Mouse (Mus musculus): Measurements from ENCODE around the gene Pidd1. TPM values are rescaled to one million over a fixed set of nuclear protein-coding genes. Genes with fewer than 3 reads are reported as not detected.
A peak's percentile ranks its signal among the peaks of the same experiment; 100 is the strongest.

The Pidd1 gene
- polyA plus RNA-seq, 1 experiment from 2014 or later: 14.1 TPM

DNA sequence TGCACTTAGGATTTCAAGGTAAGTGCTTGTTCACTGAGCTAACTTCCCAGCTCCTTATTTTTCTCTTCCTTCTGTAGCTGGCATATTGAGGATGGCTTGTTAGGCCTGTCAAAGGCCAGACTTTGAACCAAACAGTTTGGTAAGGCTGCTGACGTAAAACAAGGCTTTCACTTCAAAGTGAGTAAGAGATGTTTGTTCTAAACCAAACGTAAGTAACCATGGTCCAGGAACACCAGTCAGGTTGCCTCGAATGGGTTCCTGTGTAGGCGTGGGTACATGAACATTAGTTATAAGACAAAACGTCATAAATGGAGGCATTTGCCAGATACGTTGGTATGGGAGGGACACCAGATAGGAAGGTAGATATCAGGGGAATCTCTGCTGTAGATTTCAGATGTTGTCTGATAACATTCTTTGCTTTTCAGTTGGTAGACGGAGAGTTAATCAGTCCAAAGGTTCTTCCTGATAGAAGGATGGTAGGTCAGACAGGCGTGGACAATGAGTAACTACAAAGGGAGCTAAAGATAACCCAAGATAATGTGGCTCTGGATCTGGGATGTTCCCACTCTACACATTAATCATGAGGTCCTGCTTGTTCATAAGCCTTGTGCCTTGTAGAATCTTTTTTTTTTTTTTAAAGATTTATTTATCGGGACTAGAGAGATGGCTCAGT, 23.7 kb downstream of the Pidd1 start:
- WGBS: 82% methylated on average over 9 of the region's 9 CpGs
- no peaks in the 10 kb centered on the region for H3K9me3 ChIP-seq (ENCODE audit: control insufficient read depth, low read length)
- H3K4me2 ChIP-seq (replicated peaks; ENCODE audit: low read depth, low read length): no peak overlapping the region
- no peaks in the 10 kb centered on the region for H3K4me1 ChIP-seq (ENCODE audit: control insufficient read depth, insufficient read depth, low read length)
- H3K27me3 ChIP-seq (ENCODE audit: control insufficient read depth, insufficient read depth, low read length): no peaks in the 10 kb centered on the region
- ATAC-seq (ENCODE audit: low FRiP score, low TSS enrichment): no peak
- no peak overlapping the region for H3K4me3 ChIP-seq (ENCODE audit: low read length)
- no peak overlapping the region for H3K9ac ChIP-seq (ENCODE audit: low read depth, low read length)
- H3K36me3 ChIP-seq (ENCODE audit: control insufficient read depth, insufficient read depth, low read length): no peaks in the 10 kb centered on the region
- no peak overlapping the region for H3K27ac ChIP-seq (ENCODE audit: low read depth, low read length)

DNA sequence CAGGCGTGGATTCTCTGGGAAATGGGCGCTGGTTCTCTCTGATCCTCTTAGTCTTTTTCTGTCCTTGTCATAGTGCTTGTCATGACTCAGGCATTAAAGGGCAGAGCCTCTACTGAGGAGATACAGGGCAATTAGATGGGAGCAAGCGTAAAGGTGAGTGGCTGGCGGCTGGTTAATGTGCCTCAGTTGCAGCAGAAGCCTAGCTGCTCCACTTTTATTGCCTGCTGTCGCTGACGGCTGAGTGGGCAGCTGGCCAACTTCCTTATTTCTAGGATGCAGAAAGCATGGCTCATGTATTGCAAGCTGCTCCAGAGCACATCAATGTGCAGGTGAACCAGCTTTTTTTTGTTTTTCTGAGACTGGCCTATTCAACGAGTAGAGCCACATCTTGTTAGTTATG, 24.9 kb downstream of the Pidd1 start:
- no peaks in the 10 kb centered on the region for H3K36me3 ChIP-seq (ENCODE audit: control insufficient read depth, insufficient read depth, low read length)
- no peak overlapping the region for H3K27ac ChIP-seq (ENCODE audit: low read depth, low read length)
- H3K4me2 ChIP-seq (replicated peaks; ENCODE audit: low read depth, low read length): no peak overlapping the region
- H3K9ac ChIP-seq (ENCODE audit: low read depth, low read length): no peak overlapping the region
- H3K27me3 ChIP-seq (ENCODE audit: control insufficient read depth, insufficient read depth, low read length): no peaks in the 10 kb centered on the region
- no peak overlapping the region for H3K4me3 ChIP-seq (ENCODE audit: low read length)
- H3K9me3 ChIP-seq (ENCODE audit: control insufficient read depth, low read length): no peaks in the 10 kb centered on the region
- no peak for ATAC-seq (ENCODE audit: low FRiP score, low TSS enrichment)
- H3K4me1 ChIP-seq (ENCODE audit: control insufficient read depth, insufficient read depth, low read length): no peaks in the 10 kb centered on the region
- WGBS: 45% methylated on average over 7 of the region's 7 CpGs

DNA sequence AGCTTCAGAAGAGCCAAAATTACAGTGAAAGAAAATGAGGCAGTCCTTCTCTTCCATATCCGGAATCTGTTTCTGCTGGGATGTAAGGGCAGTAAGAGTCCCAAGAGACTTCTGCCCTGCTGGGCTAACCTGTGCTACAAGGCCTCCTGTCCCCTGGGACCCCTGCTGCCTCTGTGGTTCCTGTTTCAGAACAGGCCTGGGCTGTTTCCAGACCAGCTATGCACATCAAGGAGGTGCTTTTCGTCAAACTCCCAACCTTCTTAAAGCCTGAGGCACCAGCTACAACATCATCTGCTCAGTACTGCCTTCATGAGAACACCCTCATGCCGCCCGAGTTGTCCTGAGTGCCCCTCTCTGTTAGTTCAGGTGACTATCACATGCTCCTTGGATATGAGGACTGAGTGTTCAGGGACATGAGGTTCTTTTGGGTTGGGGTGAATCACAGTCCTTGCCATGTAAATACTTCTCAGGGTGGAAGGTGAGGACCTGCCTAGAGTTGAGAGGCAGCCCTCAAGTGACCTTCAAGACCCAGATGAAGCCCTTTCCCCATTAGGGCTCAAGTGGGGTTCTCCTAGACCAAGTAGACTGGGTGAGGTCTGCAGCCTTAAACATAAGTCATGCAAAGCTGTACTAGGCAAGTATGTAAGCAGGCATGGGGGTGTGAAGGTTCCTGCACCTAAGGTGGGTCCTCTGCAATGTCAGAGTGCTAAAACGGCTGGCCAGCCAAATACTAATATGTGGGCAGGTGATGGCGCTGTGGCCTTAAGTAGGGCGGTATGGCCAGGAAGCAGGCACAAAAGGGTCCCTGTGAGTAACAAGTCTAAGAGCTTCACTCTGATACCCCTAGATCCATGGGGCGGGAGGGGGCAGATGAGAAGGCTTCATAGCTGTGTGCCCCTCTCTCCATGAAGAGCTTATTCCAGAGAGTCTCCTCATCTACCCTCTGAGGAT, 25.8 kb downstream of the Pidd1 start:
- Histone ChIP-seq H3K4me1 (ENCODE audit: control insufficient read depth, insufficient read depth, low read length) (peaks cover 4% of the 10 kb centered on the region; the same call in 1 of the 2 replicates), H3K4me2 (replicated peaks; ENCODE audit: low read depth, low read length) (no peak overlapping the region), H3K27me3 (ENCODE audit: control insufficient read depth, insufficient read depth, low read length) (no peaks in the 10 kb centered on the region), H3K9ac (ENCODE audit: low read depth, low read length) (no peak overlapping the region), H3K4me3 (ENCODE audit: low read length) (no peak overlapping the region), H3K9me3 (ENCODE audit: control insufficient read depth, low read length) (no peaks in the 10 kb centered on the region), H3K36me3 (ENCODE audit: control insufficient read depth, insufficient read depth, low read length) (no peaks in the 10 kb centered on the region), H3K27ac (ENCODE audit: low read depth, low read length) (no peak overlapping the region)
- ATAC-seq (ENCODE audit: low FRiP score, low TSS enrichment): no peak
- WGBS: 72% methylated on average over 8 of the region's 8 CpGs

DNA sequence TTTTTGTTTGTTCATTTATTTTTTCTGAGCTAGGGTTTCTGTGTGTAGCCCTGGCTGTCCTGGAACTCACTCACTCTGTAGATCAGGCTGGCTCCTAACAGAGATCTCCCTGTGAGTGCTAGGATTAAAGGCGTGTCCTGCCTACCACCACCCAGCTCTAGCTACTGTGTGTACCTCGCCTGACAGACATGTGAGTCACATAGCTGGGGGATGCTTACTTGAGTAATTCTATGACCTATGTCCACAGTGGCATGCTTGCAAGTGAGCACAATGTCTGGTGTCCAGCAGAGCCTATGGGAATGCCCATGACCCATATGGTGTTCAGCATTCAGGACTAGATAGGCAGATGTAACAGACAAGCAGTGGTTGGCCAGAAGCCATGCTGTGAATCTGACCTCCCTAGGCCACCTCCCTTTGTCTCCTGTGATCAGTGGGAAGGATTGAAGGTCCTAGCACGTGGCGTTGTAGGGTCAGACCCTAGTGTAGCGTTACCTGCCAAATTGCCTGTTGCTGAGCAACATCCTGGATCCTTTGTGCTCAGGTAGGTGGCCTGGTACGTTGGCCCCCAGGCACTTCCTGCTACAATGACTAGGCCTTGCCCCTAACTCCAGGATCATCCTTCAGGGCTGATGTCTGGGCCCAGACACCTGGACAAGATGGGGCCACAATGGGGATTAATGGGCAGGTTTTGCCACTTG, 27.5 kb downstream of the Pidd1 start:
- Histone ChIP-seq H3K9me3 (ENCODE audit: control insufficient read depth, low read length) (no peaks in the 10 kb centered on the region), H3K4me3 (ENCODE audit: low read length) (no peak overlapping the region), H3K27ac (ENCODE audit: low read depth, low read length) (no peak overlapping the region), H3K36me3 (ENCODE audit: control insufficient read depth, insufficient read depth, low read length) (peaks cover 3% of the 10 kb centered on the region; the same call in 1 of the 2 replicates), H3K9ac (ENCODE audit: low read depth, low read length) (no peak overlapping the region), H3K4me2 (replicated peaks; ENCODE audit: low read depth, low read length) (no peak overlapping the region), H3K4me1 (ENCODE audit: control insufficient read depth, insufficient read depth, low read length) (peaks cover 7% of the 10 kb centered on the region; the same call in 1 of the 2 replicates), H3K27me3 (ENCODE audit: control insufficient read depth, insufficient read depth, low read length) (no peaks in the 10 kb centered on the region)
- ATAC-seq (ENCODE audit: low FRiP score, low TSS enrichment): no peak
- WGBS: 79% methylated on average over 6 of the region's 6 CpGs

DNA sequence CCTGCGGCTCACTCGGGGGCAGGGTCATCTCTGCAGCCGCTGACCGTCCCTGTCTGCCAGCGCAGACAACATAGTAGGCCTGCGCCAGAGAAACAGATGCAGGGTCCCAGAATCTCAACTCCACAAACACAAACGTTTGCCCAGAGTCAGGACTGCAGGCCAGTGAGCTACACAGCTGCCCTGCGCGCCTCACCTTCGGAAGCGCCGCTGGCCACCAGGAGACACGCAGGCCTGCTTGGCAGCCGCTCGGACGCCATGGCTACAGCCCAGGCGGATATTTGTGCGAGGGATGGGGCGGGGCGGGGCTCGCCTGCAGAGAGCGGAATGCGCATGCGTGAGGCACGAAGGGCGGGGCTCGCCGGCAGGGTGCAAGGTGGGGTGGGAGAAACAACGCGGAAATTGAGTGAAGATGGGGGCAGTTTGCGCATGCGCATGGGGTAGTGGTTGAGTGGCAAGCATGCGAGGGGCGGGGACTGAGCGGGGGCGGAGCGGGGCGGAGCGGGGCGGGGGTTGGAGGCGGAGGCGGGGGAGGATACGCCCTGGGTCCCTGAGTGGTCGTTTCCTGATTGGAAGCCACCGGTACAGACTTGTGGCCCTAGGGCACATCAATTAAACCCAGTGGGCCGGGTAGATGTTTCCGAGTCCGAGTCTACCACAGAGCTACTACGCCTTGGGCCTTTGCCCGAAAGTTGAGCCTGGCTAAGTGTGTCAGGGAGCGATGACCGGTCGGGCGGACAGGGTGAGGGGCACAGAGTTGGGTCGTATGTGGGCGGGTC, 29.8 kb downstream of the Pidd1 start, which contains the start of gene Gatd1:
Gene Gatd1 (minus strand): TSS at position 328 of the 776 bp plus-strand sequence.
- Histone ChIP-seq H3K36me3 (ENCODE audit: control insufficient read depth, insufficient read depth, low read length) (peaks cover 19% of the 10 kb centered on the region), H3K27me3 (ENCODE audit: control insufficient read depth, insufficient read depth, low read length) (no peaks in the 10 kb centered on the region), H3K4me1 (ENCODE audit: control insufficient read depth, insufficient read depth, low read length) (peaks cover 7% of the 10 kb centered on the region; the same call in 1 of the 2 replicates), H3K9me3 (ENCODE audit: control insufficient read depth, low read length) (no peaks in the 10 kb centered on the region), H3K4me3 (ENCODE audit: low read length) (peak within 1 kb of the TSS; percentile 71), H3K9ac (ENCODE audit: low read depth, low read length) (peak within 1 kb of the TSS; percentile 89), H3K4me2 (replicated peaks; ENCODE audit: low read depth, low read length) (peak within 1 kb of the TSS; percentile 88), H3K27ac (ENCODE audit: low read depth, low read length) (peak within 1 kb of the TSS; percentile 85)
- 1% methylated on average over 56 of the region's 56 CpGs for WGBS
- ATAC-seq (ENCODE audit: low FRiP score, low TSS enrichment): peak; percentile 91

DNA sequence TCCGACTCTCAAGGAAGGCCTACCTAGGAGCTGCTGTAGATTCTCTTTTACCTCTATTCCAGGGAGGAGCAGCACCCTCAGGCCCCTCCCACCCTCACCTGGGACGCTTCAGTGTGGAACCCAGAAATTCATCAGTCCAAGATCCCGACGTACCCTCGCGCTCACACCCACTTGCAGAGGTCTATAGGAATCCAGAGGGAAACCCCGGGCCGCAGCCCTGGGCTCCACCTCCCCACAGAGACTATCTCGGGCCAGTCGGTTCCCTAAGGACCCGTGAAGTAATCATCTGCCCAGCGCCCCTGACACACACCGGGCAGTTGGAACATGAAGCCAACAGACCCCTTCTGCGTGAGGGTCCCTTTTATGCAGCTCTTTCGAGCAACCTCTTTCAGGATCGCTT, 30.5 kb downstream of the Pidd1 start:
- peak; percentile 9; the same call in 1 of the 2 replicates for ATAC-seq (ENCODE audit: low FRiP score, low TSS enrichment)
- WGBS: 2% methylated on average over 16 of the region's 16 CpGs
- peak overlapping the region; percentile 89 for H3K9ac ChIP-seq (ENCODE audit: low read depth, low read length)
- peak overlapping the region; percentile 85 for H3K27ac ChIP-seq (ENCODE audit: low read depth, low read length)
- H3K4me3 ChIP-seq (ENCODE audit: low read length): peak overlapping the region; percentile 71
- H3K4me1 ChIP-seq (ENCODE audit: control insufficient read depth, insufficient read depth, low read length): peaks cover 7% of the 10 kb centered on the region; the same call in 1 of the 2 replicates
- H3K4me2 ChIP-seq (replicated peaks; ENCODE audit: low read depth, low read length): peak overlapping the region; percentile 88
- no peaks in the 10 kb centered on the region for H3K27me3 ChIP-seq (ENCODE audit: control insufficient read depth, insufficient read depth, low read length)
- H3K9me3 ChIP-seq (ENCODE audit: control insufficient read depth, low read length): no peaks in the 10 kb centered on the region
- H3K36me3 ChIP-seq (ENCODE audit: control insufficient read depth, insufficient read depth, low read length): peaks cover 19% of the 10 kb centered on the region

DNA sequence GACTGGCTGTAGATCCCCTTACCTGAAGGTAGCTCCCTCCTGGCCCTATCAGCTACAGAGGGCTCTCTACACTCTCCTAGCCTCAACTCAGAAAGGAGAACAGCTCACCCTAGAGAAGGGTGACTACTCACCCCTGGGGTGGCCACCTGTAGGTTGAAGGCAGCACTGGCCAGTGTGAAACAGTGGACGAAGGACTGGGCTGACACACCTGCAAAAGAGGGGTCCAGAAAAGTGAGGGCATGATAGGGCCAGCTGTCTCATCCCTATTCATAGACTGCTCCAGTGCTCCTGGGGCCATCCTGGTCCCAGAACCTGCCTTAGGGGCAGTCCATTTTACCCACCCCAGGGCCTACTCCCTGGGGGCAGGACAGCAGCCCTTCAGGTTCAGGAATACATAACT, 32.2 kb downstream of the Pidd1 start:
- H3K27me3 ChIP-seq (ENCODE audit: control insufficient read depth, insufficient read depth, low read length): no peaks in the 10 kb centered on the region
- no peaks in the 10 kb centered on the region for H3K9me3 ChIP-seq (ENCODE audit: control insufficient read depth, low read length)
- peaks cover 24% of the 10 kb centered on the region for H3K36me3 ChIP-seq (ENCODE audit: control insufficient read depth, insufficient read depth, low read length)
- H3K4me3 ChIP-seq (ENCODE audit: low read length): no peak overlapping the region
- 100% methylated on average over 1 of the region's 1 CpGs for WGBS
- no peak overlapping the region for H3K9ac ChIP-seq (ENCODE audit: low read depth, low read length)
- no peak for ATAC-seq (ENCODE audit: low FRiP score, low TSS enrichment)
- peaks cover 7% of the 10 kb centered on the region; the same call in 1 of the 2 replicates for H3K4me1 ChIP-seq (ENCODE audit: control insufficient read depth, insufficient read depth, low read length)
- no peak overlapping the region for H3K4me2 ChIP-seq (replicated peaks; ENCODE audit: low read depth, low read length)
- no peak overlapping the region for H3K27ac ChIP-seq (ENCODE audit: low read depth, low read length)

DNA sequence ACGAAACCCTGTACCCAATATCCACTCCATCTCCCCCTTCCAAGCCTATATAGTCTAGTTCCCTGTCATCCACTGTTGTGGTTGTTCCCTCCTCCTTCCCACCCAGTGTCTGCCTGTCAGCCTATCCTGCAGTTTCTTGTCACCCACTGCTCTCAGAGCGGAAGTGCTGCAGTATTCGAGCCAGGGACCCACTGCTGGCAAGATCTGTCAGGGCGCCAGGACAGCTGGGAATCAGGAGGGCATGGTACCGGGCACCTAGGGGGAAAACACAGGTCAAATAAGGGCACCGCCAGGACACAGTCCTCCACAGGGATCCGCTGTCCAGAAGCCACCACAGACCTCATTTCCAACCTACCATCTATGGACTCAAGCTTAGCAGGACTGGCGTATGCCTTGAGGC, 33.2 kb downstream of the Pidd1 start:
- WGBS: 94% methylated on average over 8 of the region's 8 CpGs
- ATAC-seq (ENCODE audit: low FRiP score, low TSS enrichment): no peak
- no peaks in the 10 kb centered on the region for H3K27me3 ChIP-seq (ENCODE audit: control insufficient read depth, insufficient read depth, low read length)
- H3K4me1 ChIP-seq (ENCODE audit: control insufficient read depth, insufficient read depth, low read length): peaks cover 7% of the 10 kb centered on the region; the same call in 1 of the 2 replicates
- H3K9ac ChIP-seq (ENCODE audit: low read depth, low read length): no peak overlapping the region
- no peak overlapping the region for H3K4me3 ChIP-seq (ENCODE audit: low read length)
- no peak overlapping the region for H3K27ac ChIP-seq (ENCODE audit: low read depth, low read length)
- H3K9me3 ChIP-seq (ENCODE audit: control insufficient read depth, low read length): no peaks in the 10 kb centered on the region
- H3K4me2 ChIP-seq (replicated peaks; ENCODE audit: low read depth, low read length): no peak overlapping the region
- H3K36me3 ChIP-seq (ENCODE audit: control insufficient read depth, insufficient read depth, low read length): peaks cover 24% of the 10 kb centered on the region

All from kidney, embryonic 14.5 days (tissue).